Comparison of ENCODE assay signal across 8 mouse cellular contexts in genomic region chr5:72587192-72587681, GRCm38 (mm10). TPM values are rescaled to one million over a fixed set of nuclear protein-coding genes. Genes with fewer than 3 reads are reported as not detected.
DNase-seq lines count a peak whose midpoint lies in the region; ATAC-seq lines count a peak whose summit lies in the region.

Gene Gm5868, minus strand, starts transcription at chr5:72587551.

- H3K9ac ChIP-seq in heart, embryonic 13.5 days = peak within 1 kb of the TSS; percentile 66

- no peaks in the 10 kb centered on the region for H3K9me3 ChIP-seq in heart, embryonic 13.5 days
- no peaks in the 10 kb centered on the region for H3K9me3 ChIP-seq in midbrain, embryonic 10.5 days (replicated peaks)

- DNase-seq in heart, postnatal 10 days = no peak
- peak; percentile 30 for DNase-seq in Muller cell, postnatal 12 days (ENCODE audit: inconsistent ontology term)
- DNase-seq in midbrain, embryonic 10.5 days (ENCODE audit: low spot score) = peak; percentile 54
- no peak for DNase-seq in right cerebral cortex, postnatal 25 days
- DNase-seq in layer of hippocampus, postnatal 14 days (ENCODE audit: low spot score in 2 of 2) = no peak

- H3K27me3 ChIP-seq in heart, embryonic 13.5 days (replicated peaks) = peaks cover 38% of the 10 kb centered on the region
- peaks cover 39% of the 10 kb centered on the region for H3K27me3 ChIP-seq in midbrain, embryonic 10.5 days (ENCODE audit: low read depth, poor library complexity, severe bottlenecking)

- intact Hi-C loops in heart, postnatal 10 days (cut with DNase I) = loop anchor here (5.0 kb wide), 1 partner anchor 420 kb away; the partner anchor contains the start of gene Slc10a4

- H3K27ac ChIP-seq in heart, embryonic 13.5 days (replicated peaks) = no peak within 1 kb of the TSS
- H3K27ac ChIP-seq in midbrain, embryonic 10.5 days (replicated peaks) = peak within 1 kb of the TSS; percentile 69

- H3K4me3 ChIP-seq in heart, embryonic 13.5 days = peak within 1 kb of the TSS; percentile 53
- peak within 1 kb of the TSS; percentile 53 for H3K4me3 ChIP-seq in midbrain, embryonic 10.5 days

- 3% methylated on average over 38 of the region's 38 CpGs for WGBS in heart, embryonic 13.5 days
- 4% methylated on average over 38 of the region's 38 CpGs for WGBS in midbrain, embryonic 10.5 days

- H3K4me2 ChIP-seq in heart, embryonic 13.5 days = peak within 1 kb of the TSS; percentile 77

- peaks cover 7% of the 10 kb centered on the region for H3K4me1 ChIP-seq in heart, embryonic 13.5 days
- peaks cover 7% of the 10 kb centered on the region for H3K4me1 ChIP-seq in midbrain, embryonic 10.5 days

- ATAC-seq in heart, embryonic 13.5 days (ENCODE audit: extremely low read depth, insufficient number of reproducible peaks, low FRiP score, low TSS enrichment) = no peak
- ATAC-seq in granulocyte monocyte progenitor cell, adult 5-6 weeks (replicated peaks; ENCODE audit: poor library complexity, severe bottlenecking) = peak; percentile 44
- ATAC-seq in erythroid progenitor cell, adult 5-6 weeks (replicated peaks; ENCODE audit: low FRiP score, poor library complexity, severe bottlenecking) = no peak

- H3K36me3 ChIP-seq in heart, embryonic 13.5 days = no peaks in the 10 kb centered on the region
- H3K36me3 ChIP-seq in midbrain, embryonic 10.5 days = no peaks in the 10 kb centered on the region

RNA-seq across cellular contexts. Expression of gene Gm5868, which starts in this region (rescaled TPM):
- 0.23 TPM in 1 of 2 replicates, not detected in the other for polyA plus RNA-seq in heart, embryonic 13.5 days (2015; fragmentation: Nextera tagmentation; extraction: Ambion mirVana)
- total RNA-seq in heart, postnatal 10 days (2021) = not detected
- not detected in 2 replicates for total RNA-seq in granulocyte monocyte progenitor cell, adult 5-6 weeks (2014; fragmentation: Nextera tagmentation)
- not detected in 2 replicates for total RNA-seq in granulocyte monocyte progenitor cell, adult 5-6 weeks (2017)
- polyA plus RNA-seq in midbrain, embryonic 10.5 days (2016; fragmentation: Nextera tagmentation; extraction: Ambion mirVana) = 3.7 and 6.3 TPM in 2 replicates
- total RNA-seq in layer of hippocampus, postnatal 14 days (2021) = under 1 TPM; 0.78 to 0.81 TPM
- total RNA-seq in erythroid progenitor cell, adult 5-6 weeks (2015; ENCODE audit: low replicate concordance) = not detected in 2 replicates
- total RNA-seq in erythroid progenitor cell, adult 5-6 weeks (2017; ENCODE audit: low replicate concordance) = not detected in 2 replicates

Comparison
In these comparisons a context has a peak if more than half of its experiments do, and no peak if none do; other contexts are left out.
1. Peak in ATAC-seq in granulocyte monocyte progenitor cell, adult 5-6 weeks; RNA of the gene not detected or under 1 TPM.
2. DNase-seq: peak in Muller cell, postnatal 12 days (single experiment) and midbrain, embryonic 10.5 days (single experiment); none in heart, postnatal 10 days (0 of 2), right cerebral cortex, postnatal 25 days (single experiment) and layer of hippocampus, postnatal 14 days (0 of 2).